Mouse (Mus musculus) stomach, embryonic 14.5 days (tissue): ENCODE results near the gene Tbl1x. TPM values are rescaled to one million over a fixed set of nuclear protein-coding genes. Genes with fewer than 3 reads are reported as not detected.

Experiments
- ATAC-seq: fragments of 200-750 bp; cut with Nextera tagmentation; 2 replicates; pipeline ENCODE4 v1.8.0; 2017; ENCODE audit warnings: low read depth, moderate TSS enrichment; ENCODE audit not compliant: insufficient number of reproducible peaks, insufficient read depth, low FRiP score
- H3K27ac ChIP-seq: fragments of 300-500 bp; sonication (generic); 2 replicates; pipeline ENCODE4 v1.5.1; 2014; ENCODE audit warnings: mild to moderate bottlenecking, low read length, moderate library complexity, mixed read lengths
- H3K27me3 ChIP-seq: fragments of 300-500 bp; sonication (generic); 2 replicates; pipeline ENCODE4 v1.6.1; 2014; ENCODE audit warnings: low read length, control low read depth, mixed read lengths; ENCODE audit not compliant: control insufficient read depth, insufficient read depth
- H3K36me3 ChIP-seq: fragments of 300-500 bp; sonication (generic); 2 replicates; pipeline ENCODE4 v1.6.1; 2014; ENCODE audit warnings: mild to moderate bottlenecking, control low read depth, low read length, moderate library complexity, mixed read lengths; ENCODE audit not compliant: control insufficient read depth, insufficient read depth
- H3K4me1 ChIP-seq: fragments of 300-500 bp; sonication (generic); 2 replicates; pipeline ENCODE4 v1.6.1; 2014; ENCODE audit warnings: low read length, control low read depth, mixed read lengths; ENCODE audit not compliant: control insufficient read depth, insufficient read depth
- H3K4me2 ChIP-seq: fragments of 300-500 bp; sonication (generic); replicated peaks from 2 replicates; pipeline ENCODE4 v1.6.1; 2014; ENCODE audit warnings: low read depth, low read length, control low read depth
- H3K4me3 ChIP-seq: fragments of 300-500 bp; sonication (generic); 2 replicates; pipeline ENCODE4 v1.5.1; 2014; ENCODE audit warnings: low read depth, low read length, control low read depth
- H3K9ac ChIP-seq: fragments of 300-500 bp; sonication (generic); replicated peaks from 2 replicates; pipeline ENCODE4 v1.6.1; 2014; ENCODE audit warnings: low read depth, mild to moderate bottlenecking, control low read depth, low read length, moderate library complexity, mixed read lengths
- H3K9me3 ChIP-seq: fragments of 300-500 bp; sonication (generic); 2 replicates; pipeline ENCODE4 v1.6.1; 2016; ENCODE audit warnings: low read depth, low read length, control low read depth; ENCODE audit not compliant: control insufficient read depth
- WGBS: fragments of 180-500 bp; shearing (Covaris S2); extraction: QIAGEN DNeasy Blood & Tissue Kit; methylation state at CpG from one replicate; pipeline ENCODE4 v1.1.7; 2014; 5-methylcytosine and 5-hydroxymethylcytosine counted together
- polyA plus RNA-seq: library from polyadenylated mRNA; unstranded; fragments of >200 nt; fragmentation: Nextera tagmentation; extraction: Ambion mirVana; gene quantifications from 2 replicates; pipeline ENCODE4 v1.2.1, GENCODE M21; 2014

Tbl1x gene
- polyA plus RNA-seq, 1 experiment from 2014 or later = 88.9 TPM

DNA sequence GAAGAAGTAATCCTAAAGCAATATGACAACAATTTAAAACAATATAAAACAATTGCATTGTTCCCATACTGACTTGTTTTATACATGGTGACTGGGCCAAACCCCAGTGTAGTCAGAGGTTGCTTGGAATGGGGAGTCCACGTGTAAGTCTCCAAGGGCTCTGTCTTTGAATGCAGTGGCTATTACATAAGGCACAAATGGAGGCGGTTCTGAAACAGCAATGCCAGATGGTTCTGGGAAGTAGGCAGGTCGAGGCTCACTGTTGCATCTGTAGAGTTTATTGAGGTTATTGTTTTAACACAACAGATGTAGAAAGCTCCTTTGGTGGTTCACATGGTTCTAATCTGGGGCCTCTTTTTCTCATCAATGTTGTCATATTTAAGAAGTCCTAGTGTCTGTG, 66.3 kb downstream of the Tbl1x start:
- Histone ChIP-seq H3K27ac (no peak overlapping the region), H3K9ac (no peak overlapping the region), H3K9me3 (no peaks in the 10 kb centered on the region), H3K27me3 (no peaks in the 10 kb centered on the region), H3K4me2 (no peak overlapping the region), H3K4me3 (no peak overlapping the region), H3K4me1 (no peaks in the 10 kb centered on the region), H3K36me3 (no peaks in the 10 kb centered on the region)
- ATAC-seq = no peak
- 76% methylated on average over 3 of the region's 3 CpGs for WGBS

DNA sequence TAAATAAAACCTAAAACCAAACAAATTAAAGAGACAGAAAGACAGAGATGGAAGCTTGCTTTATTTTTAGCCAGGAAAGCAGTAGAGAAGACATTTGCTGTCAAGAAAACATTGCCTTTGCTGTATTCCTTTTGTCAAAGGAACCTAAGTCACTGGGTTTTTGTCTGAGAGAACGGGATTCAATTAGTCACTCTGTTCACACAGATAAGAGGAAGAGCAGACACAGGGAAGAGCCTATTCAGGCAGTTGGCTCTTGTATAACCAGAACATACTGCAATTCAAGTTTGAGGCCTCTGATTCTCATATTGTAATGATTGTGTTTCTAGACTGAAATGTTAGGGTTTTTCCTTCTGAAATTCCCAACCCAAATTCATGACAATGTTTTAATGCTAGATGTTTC, 67.4 kb downstream of the Tbl1x start:
- Histone ChIP-seq H3K27me3 (no peaks in the 10 kb centered on the region), H3K36me3 (no peaks in the 10 kb centered on the region), H3K9me3 (no peaks in the 10 kb centered on the region), H3K4me2 (no peak overlapping the region), H3K27ac (no peak overlapping the region), H3K9ac (no peak overlapping the region), H3K4me3 (no peak overlapping the region), H3K4me1 (no peaks in the 10 kb centered on the region)
- ATAC-seq = no peak
- WGBS = 67% methylated on average over 1 of the region's 1 CpGs

DNA sequence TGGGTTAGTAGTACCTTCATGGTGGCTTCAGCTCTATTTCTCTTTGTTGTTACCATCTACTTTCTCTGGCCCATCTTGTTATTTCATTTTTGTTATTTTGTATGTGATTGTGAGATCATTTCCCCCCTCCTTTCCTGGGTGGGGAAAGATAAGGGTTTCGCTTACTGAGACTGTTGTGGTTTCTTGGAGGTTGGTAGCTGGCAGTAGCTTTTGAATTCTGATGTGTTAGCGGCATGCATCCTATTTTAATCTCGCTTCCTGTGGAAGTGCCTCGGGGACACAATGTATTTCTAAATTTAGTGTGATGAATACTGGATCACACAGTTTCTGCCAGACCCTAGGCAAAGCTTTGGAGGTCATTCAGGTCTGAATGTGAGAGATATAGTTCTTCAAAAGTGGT, 69.2 kb downstream of the Tbl1x start:
- Histone ChIP-seq H3K4me2 (no peak overlapping the region), H3K27ac (no peak overlapping the region), H3K36me3 (no peaks in the 10 kb centered on the region), H3K4me1 (no peaks in the 10 kb centered on the region), H3K9ac (no peak overlapping the region), H3K27me3 (no peaks in the 10 kb centered on the region), H3K4me3 (no peak overlapping the region), H3K9me3 (no peaks in the 10 kb centered on the region)
- no peak for ATAC-seq
- 80% methylated on average over 4 of the region's 4 CpGs for WGBS

DNA sequence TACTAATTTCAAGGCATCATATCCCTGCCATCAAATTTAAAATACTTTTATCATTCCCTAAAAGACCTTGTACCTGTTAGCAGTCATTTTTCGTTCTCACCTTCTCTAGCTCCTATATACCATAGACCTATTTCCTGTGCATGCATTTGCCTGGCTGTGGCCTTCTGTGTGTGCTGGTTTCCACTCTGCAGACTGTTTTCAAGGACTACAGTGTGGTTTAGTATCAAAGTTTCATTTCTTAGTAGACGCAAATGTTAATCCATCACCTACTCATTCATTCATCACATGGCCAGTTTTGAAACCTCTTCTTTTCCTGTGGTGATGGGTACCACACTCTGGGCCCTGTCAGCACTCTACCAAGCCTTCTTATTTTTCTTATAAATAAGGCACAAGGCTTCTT, 75.2 kb downstream of the Tbl1x start:
- 92% methylated on average over 2 of the region's 2 CpGs for WGBS
- Histone ChIP-seq H3K4me1 (no peaks in the 10 kb centered on the region), H3K9ac (no peak overlapping the region), H3K27me3 (no peaks in the 10 kb centered on the region), H3K36me3 (no peaks in the 10 kb centered on the region), H3K9me3 (no peaks in the 10 kb centered on the region), H3K27ac (no peak overlapping the region), H3K4me3 (no peak overlapping the region), H3K4me2 (no peak overlapping the region)
- no peak for ATAC-seq

DNA sequence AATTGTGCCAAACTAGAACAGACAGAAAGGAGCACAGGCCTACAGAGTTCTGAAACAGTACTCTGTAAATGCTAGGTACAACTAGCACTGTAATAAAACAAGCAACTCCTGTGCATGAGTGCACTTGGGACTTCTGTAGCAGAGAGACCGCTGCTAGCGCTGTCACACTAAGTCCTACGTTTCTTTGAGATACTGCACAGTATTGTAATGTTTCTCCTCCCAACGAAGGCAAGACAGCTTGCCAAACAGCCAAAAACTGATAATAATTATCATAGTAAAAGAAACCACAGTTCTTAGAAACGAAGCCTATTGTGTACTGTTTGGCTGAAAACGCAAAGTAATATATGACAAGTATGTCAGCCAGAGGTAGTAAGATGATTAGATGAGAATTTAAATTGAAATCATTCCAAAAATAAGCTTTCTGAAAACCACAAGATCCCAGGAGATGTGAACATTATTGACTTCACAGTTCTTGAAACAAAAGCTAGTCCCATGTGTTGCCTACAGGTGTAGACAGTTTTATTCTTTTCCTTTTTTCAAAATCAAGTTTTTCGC, 83.9 kb downstream of the Tbl1x start:
- no peak for ATAC-seq
- H3K36me3 ChIP-seq = no peaks in the 10 kb centered on the region
- H3K4me1 ChIP-seq = no peaks in the 10 kb centered on the region
- no peaks in the 10 kb centered on the region for H3K9me3 ChIP-seq
- WGBS = 73% methylated on average over 7 of the region's 7 CpGs
- no peak overlapping the region for H3K9ac ChIP-seq
- H3K4me3 ChIP-seq = no peak overlapping the region
- no peak overlapping the region for H3K27ac ChIP-seq
- no peak overlapping the region for H3K4me2 ChIP-seq
- no peaks in the 10 kb centered on the region for H3K27me3 ChIP-seq

DNA sequence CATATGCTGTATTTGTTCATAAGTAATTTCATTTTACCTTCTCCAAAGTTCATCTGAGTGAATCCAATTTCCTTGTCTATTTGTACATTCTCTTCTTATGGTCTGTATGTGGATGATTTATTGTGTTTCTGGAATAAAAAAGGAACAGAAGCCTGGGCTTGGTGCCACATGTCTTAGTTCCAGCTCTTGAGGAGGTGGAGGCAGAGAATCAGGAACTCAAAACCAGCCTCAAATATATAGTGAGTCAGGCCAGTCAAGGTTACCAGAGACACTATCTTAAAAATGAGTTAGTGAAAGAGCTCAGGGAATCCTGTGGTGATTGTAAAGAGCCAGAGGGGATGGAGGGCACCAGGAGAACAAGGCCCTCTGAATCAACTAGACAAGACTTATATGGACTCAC, 86.9 kb downstream of the Tbl1x start:
- no peak for ATAC-seq
- Histone ChIP-seq H3K4me3 (no peak overlapping the region), H3K9me3 (no peaks in the 10 kb centered on the region), H3K9ac (no peak overlapping the region), H3K27me3 (no peaks in the 10 kb centered on the region), H3K4me1 (no peaks in the 10 kb centered on the region), H3K4me2 (no peak overlapping the region), H3K27ac (no peak overlapping the region), H3K36me3 (no peaks in the 10 kb centered on the region)

DNA sequence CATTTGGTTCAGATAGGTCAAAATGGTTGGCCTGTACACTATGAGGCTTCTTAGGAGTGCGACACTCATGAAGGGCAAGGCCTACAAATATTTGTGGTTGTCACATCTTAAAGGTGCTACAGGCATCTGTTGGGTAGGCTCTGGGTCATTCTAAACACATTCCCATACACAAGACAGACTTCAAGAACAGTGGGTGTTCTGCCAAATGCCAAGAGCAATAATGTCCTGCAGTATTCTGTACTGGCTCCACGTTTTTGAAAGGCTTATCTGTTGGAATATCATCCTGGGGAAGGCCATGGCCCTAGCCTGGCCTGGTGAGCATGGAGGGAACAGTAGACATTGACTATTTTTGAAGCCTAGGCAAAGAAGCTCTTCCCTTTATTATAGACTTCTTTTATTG, 87.9 kb downstream of the Tbl1x start:
- no peaks in the 10 kb centered on the region for H3K4me1 ChIP-seq
- WGBS = 71% methylated on average over 2 of the region's 2 CpGs
- H3K9ac ChIP-seq = no peak overlapping the region
- H3K9me3 ChIP-seq = no peaks in the 10 kb centered on the region
- no peaks in the 10 kb centered on the region for H3K27me3 ChIP-seq
- H3K4me3 ChIP-seq = no peak overlapping the region
- no peaks in the 10 kb centered on the region for H3K36me3 ChIP-seq
- H3K27ac ChIP-seq = no peak overlapping the region
- no peak overlapping the region for H3K4me2 ChIP-seq
- no peak for ATAC-seq

DNA sequence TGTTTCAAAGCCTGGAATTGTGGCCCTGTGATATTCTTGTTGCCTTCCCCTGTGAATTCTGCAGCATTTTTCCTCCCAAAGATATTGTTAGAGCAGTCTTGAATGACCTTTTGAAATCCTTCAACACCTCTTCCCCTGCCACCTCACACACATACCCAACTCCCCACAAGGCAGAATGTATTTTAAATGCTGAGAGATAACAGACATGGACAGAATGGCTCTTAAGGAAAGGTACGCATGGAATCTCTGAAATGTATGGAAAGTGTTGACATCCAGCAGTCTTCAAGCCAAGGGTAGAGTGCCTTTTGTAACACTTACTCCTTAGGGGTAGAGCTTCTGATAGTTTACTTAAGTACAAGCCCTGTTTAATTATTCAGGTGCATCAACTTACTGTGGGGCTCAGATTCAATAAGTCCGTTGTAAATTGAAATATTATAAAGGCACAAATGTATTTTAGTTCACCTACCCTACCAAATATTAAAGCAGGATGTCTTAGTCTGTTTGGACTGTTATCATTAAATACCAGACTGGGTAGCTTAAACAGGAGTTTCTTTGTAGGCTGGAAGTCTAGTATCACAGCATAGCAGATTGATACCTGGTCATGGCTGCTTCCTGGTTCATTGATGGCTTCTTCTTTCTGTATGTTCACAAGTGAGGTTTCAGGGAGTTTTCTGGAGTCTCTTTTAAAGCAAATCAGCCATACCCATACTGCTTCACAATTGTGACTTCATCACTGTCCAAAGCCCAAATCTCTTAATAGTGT, 92.9 kb downstream of the Tbl1x start:
- no peak overlapping the region for H3K9ac ChIP-seq
- H3K27me3 ChIP-seq = no peaks in the 10 kb centered on the region
- no peak overlapping the region for H3K4me2 ChIP-seq
- no peak overlapping the region for H3K27ac ChIP-seq
- H3K4me3 ChIP-seq = no peak overlapping the region
- no peaks in the 10 kb centered on the region for H3K4me1 ChIP-seq
- 77% methylated on average over 2 of the region's 2 CpGs for WGBS
- H3K36me3 ChIP-seq = no peaks in the 10 kb centered on the region
- H3K9me3 ChIP-seq = no peaks in the 10 kb centered on the region
- ATAC-seq = no peak

DNA sequence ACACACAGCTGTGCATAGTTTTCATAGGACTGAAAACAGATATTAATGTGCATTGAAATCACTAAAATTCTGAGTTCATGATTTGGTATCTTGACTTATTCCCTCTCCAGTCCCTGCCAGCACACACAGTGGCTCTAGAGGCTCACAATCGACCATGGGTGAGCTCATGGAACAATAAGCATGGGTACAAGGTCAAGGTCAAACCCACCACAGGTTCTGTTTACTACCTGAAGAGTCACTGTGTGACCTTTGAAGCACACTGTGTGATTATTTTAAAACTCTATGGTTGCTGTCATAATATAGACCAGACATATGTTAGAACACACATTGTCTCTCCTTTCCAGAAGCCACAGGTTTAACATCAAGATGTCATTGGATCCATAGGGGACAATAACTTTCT, 96.7 kb downstream of the Tbl1x start:
- H3K36me3 ChIP-seq = no peaks in the 10 kb centered on the region
- no peak overlapping the region for H3K9ac ChIP-seq
- H3K27me3 ChIP-seq = no peaks in the 10 kb centered on the region
- H3K27ac ChIP-seq = no peak overlapping the region
- H3K4me1 ChIP-seq = no peaks in the 10 kb centered on the region
- 29% methylated on average over 1 of the region's 1 CpGs for WGBS
- ATAC-seq = no peak
- H3K4me2 ChIP-seq = no peak overlapping the region
- no peaks in the 10 kb centered on the region for H3K9me3 ChIP-seq
- H3K4me3 ChIP-seq = no peak overlapping the region
